Mouse (Mus musculus) hindbrain, embryonic 11.5 days (tissue): Measurements from ENCODE around the gene Tmem212. TPM values are rescaled to one million over a fixed set of nuclear protein-coding genes. Genes with fewer than 3 reads are reported as not detected.

Experiments used
- ATAC-seq: fragments of 200-750 bp; cut with Nextera tagmentation; 2 replicates; pipeline ENCODE4 v1.8.0; 2017; ENCODE audit warnings: mild to moderate bottlenecking, moderate TSS enrichment, moderate library complexity; ENCODE audit not compliant: low FRiP score
- DNase-seq: peaks from one replicate; pipeline ENCODE4 v3.0.0-alpha.2; 2015; ENCODE audit warnings: low spot score
- H3K27ac ChIP-seq: fragments of 300-500 bp; sonication (generic); 2 replicates; pipeline ENCODE4 v1.5.1; 2014; ENCODE audit warnings: mild to moderate bottlenecking, low read depth, low read length
- H3K27me3 ChIP-seq: fragments of 300-500 bp; sonication (generic); 2 replicates; pipeline ENCODE4 v1.6.1; 2014; ENCODE audit warnings: mild to moderate bottlenecking, low read length, moderate library complexity, mixed read lengths; ENCODE audit not compliant: control insufficient read depth, insufficient read depth
- H3K36me3 ChIP-seq: fragments of 300-500 bp; sonication (generic); 2 replicates; pipeline ENCODE4 v1.6.1; 2014; ENCODE audit warnings: mild to moderate bottlenecking, low read length, moderate library complexity, mixed read lengths; ENCODE audit not compliant: control insufficient read depth, insufficient read depth
- H3K4me1 ChIP-seq: fragments of 300-500 bp; sonication (generic); replicated peaks from 2 replicates; pipeline ENCODE4 v1.6.1; 2014; ENCODE audit warnings: low read length, mixed read lengths; ENCODE audit not compliant: control insufficient read depth, insufficient read depth
- H3K4me2 ChIP-seq: fragments of 300-500 bp; sonication (generic); replicated peaks from 2 replicates; pipeline ENCODE4 v1.6.1; 2014; ENCODE audit warnings: mild to moderate bottlenecking, low read depth, low read length
- H3K4me3 ChIP-seq: fragments of 300-500 bp; sonication (generic); 2 replicates; pipeline ENCODE4 v1.5.1; 2014; ENCODE audit warnings: low read depth, low read length
- H3K9ac ChIP-seq: fragments of 300-500 bp; sonication (generic); 2 replicates; pipeline ENCODE4 v1.6.1; 2014; ENCODE audit warnings: low read depth, low read length
- H3K9me3 ChIP-seq: fragments of 300-500 bp; sonication (generic); 2 replicates; pipeline ENCODE4 v1.6.1; 2016; ENCODE audit warnings: low read length; ENCODE audit not compliant: control insufficient read depth
- WGBS: fragments of 180-500 bp; shearing (Covaris S2); extraction: QIAGEN DNeasy Blood & Tissue Kit; methylation state at CpG from one replicate; pipeline ENCODE4 v1.1.7; 2014; 5-methylcytosine and 5-hydroxymethylcytosine counted together
- polyA plus RNA-seq: library from polyadenylated mRNA; unstranded; fragments of >200 nt; fragmentation: Nextera tagmentation; extraction: Ambion mirVana; gene quantifications from 2 replicates; pipeline ENCODE4 v1.2.1, GENCODE M21; 2014

Gene Tmem212
- polyA plus RNA-seq, 1 experiment from 2014 or later: not detected

GRCm38 (mm10) chr3:27906647-27907209 lies 10.6 kb upstream of the Tmem212 start:
- no peaks in the 10 kb centered on the region for H3K27me3 ChIP-seq
- H3K4me3 ChIP-seq: no peak overlapping the region
- H3K9me3 ChIP-seq: no peaks in the 10 kb centered on the region
- no peak overlapping the region for H3K27ac ChIP-seq
- no peak for ATAC-seq
- H3K4me1 ChIP-seq: no peaks in the 10 kb centered on the region
- no peak overlapping the region for H3K9ac ChIP-seq
- DNase-seq: no peak
- 72% methylated on average over 7 of the region's 7 CpGs for WGBS
- no peaks in the 10 kb centered on the region for H3K36me3 ChIP-seq
- H3K4me2 ChIP-seq: no peak overlapping the region

DNA sequence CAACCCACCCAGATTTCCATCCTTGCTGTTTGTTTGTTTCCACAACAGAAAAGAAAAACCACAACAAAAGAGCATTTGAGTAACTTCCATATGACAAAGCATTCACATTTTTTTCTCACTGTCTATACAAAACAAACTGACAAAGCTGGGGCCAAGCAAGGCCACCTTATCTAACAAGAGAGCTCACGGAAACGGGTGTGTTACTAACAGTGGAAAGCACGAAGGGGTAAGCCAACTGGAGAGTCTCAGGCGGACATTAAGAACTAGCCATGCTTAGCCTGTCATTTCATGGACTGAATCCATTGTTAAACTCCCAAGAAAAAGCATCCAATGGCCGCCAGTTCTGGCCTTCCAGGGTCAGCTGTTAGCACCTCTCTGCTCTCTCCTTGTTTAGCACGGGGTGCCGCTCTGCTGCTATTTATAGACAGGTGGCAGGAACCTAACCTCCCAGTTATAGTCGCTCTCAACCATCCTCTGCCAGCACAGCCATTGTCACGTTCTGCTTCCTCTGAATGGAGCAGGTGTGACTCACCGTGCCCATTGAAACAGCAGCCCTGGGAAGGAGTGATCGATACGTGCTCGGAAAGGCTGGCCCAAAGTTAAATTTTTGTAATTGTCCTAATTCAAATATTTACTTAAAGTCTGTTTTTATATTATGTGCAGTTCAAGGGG lies 8.6 kb upstream of the Tmem212 start:
- WGBS: 64% methylated on average over 13 of the region's 13 CpGs
- H3K4me1 ChIP-seq: no peaks in the 10 kb centered on the region
- ATAC-seq (no peak), DNase-seq (no peak)
- no peak overlapping the region for H3K4me2 ChIP-seq
- H3K9me3 ChIP-seq: no peaks in the 10 kb centered on the region
- H3K27ac ChIP-seq: no peak overlapping the region
- no peaks in the 10 kb centered on the region for H3K27me3 ChIP-seq
- no peak overlapping the region for H3K9ac ChIP-seq
- no peak overlapping the region for H3K4me3 ChIP-seq
- no peaks in the 10 kb centered on the region for H3K36me3 ChIP-seq

DNA sequence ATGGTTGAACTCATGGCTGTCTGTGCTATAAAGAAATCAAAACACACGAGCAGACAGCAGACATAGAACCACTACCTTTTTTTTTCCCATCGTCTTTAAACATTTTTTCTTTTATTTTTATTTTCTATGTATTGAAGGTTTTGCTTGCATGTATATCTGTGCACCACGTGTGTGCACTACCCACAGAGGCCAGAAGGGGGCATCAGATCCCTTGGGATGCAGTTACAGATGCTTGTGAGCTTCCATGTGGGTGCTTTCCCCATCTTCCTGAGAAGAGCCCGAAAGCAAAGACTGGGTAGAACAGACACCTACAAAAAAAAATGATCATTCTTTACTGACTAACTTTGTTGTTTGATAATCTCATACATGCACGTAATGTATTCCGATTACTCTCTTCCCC lies 5.7 kb upstream of the Tmem212 start:
- Histone ChIP-seq H3K9ac (no peak overlapping the region), H3K9me3 (no peaks in the 10 kb centered on the region), H3K27ac (no peak overlapping the region), H3K4me3 (no peak overlapping the region), H3K4me2 (no peak overlapping the region), H3K4me1 (no peaks in the 10 kb centered on the region), H3K36me3 (no peaks in the 10 kb centered on the region), H3K27me3 (no peaks in the 10 kb centered on the region)
- 87% methylated on average over 6 of the region's 6 CpGs for WGBS
- ATAC-seq: no peak
- DNase-seq: no peak

DNA sequence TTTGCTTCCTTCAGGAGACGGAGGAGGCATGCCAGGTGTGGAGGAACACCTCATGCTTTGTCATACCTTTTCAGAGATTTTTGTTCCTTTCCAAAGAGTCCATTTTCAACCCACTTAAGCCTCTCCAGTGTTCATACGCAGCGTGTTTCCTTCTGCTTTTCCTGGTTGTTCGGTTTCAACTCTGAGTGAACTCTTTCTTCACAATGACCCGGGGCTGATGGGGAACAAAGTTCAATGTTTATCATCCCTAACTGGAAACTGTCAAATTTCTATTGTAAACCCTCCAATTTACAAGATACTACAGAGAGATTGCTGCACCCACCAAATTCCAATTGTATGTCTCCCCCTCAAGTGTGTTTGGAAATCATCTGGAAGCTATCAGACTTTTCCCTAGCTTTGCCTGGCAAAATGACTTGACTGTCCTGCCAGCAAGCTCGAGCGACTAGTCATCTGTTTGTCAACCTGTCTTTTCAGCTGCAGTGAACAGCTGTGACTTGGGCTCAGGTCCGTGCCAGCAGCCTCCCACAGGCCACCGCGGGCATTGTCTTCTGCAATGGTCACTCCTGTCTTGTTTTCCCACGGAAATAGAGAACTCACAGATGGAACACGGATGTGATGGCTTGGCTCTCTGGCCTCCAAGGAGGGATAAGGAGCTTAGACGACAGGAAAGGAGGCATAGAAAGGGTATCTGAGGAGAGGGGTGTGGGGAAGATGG lies 3.0 kb upstream of the Tmem212 start:
- Histone ChIP-seq H3K4me2 (no peak overlapping the region), H3K27me3 (no peaks in the 10 kb centered on the region), H3K4me1 (no peaks in the 10 kb centered on the region), H3K27ac (no peak overlapping the region), H3K9me3 (no peaks in the 10 kb centered on the region), H3K4me3 (no peak overlapping the region), H3K9ac (no peak overlapping the region), H3K36me3 (no peaks in the 10 kb centered on the region)
- WGBS: 73% methylated on average over 13 of the region's 13 CpGs
- DNase-seq (no peak), ATAC-seq (no peak)

- Histone ChIP-seq H3K9me3 (no peaks in the 10 kb centered on the region), H3K4me2 (no peak overlapping the region), H3K9ac (no peak overlapping the region), H3K27ac (no peak overlapping the region), H3K27me3 (no peaks in the 10 kb centered on the region), H3K36me3 (no peaks in the 10 kb centered on the region), H3K4me1 (no peaks in the 10 kb centered on the region), H3K4me3 (no peak overlapping the region)
- 80% methylated on average over 10 of the region's 10 CpGs for WGBS
- ATAC-seq (no peak), DNase-seq (no peak)
These were observed 2.0 kb upstream of the Tmem212 start for GRCm38 (mm10) chr3:27898178-27898577.

GRCm38 (mm10) chr3:27886578-27886977 lies 9.6 kb downstream of the Tmem212 start:
- H3K4me3 ChIP-seq: no peak overlapping the region
- H3K4me2 ChIP-seq: no peak overlapping the region
- no peaks in the 10 kb centered on the region for H3K9me3 ChIP-seq
- no peaks in the 10 kb centered on the region for H3K4me1 ChIP-seq
- no peak for DNase-seq
- H3K9ac ChIP-seq: no peak overlapping the region
- no peaks in the 10 kb centered on the region for H3K27me3 ChIP-seq
- ATAC-seq: no peak
- 80% methylated on average over 7 of the region's 7 CpGs for WGBS
- no peak overlapping the region for H3K27ac ChIP-seq
- H3K36me3 ChIP-seq: no peaks in the 10 kb centered on the region

DNA sequence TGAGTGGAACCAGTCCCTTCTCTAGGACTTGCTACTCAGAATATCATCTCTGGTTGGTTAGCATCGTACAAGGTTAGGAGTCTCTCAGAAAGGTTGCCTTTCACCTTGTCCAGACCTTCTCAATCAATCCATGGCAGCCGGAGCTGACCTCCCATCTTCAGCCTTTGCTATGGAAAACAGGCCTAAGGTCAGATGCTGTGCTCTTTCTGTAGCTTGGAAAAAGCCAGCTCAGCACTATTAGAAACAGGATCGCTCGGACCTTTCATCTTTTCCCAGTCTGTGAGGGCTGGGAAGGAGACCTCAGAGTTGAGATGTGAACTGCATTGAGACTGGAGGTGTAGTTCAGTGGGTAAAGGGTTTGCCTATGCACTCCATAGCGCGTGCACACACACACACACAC lies 10.6 kb downstream of the Tmem212 start:
- Histone ChIP-seq H3K4me1 (no peaks in the 10 kb centered on the region), H3K4me3 (no peak overlapping the region), H3K9me3 (no peaks in the 10 kb centered on the region), H3K36me3 (no peaks in the 10 kb centered on the region), H3K27me3 (no peaks in the 10 kb centered on the region), H3K4me2 (no peak overlapping the region), H3K27ac (no peak overlapping the region), H3K9ac (no peak overlapping the region)
- DNase-seq (no peak), ATAC-seq (no peak)
- WGBS: 79% methylated on average over 6 of the region's 6 CpGs

- Histone ChIP-seq H3K9me3 (no peaks in the 10 kb centered on the region), H3K27me3 (no peaks in the 10 kb centered on the region), H3K27ac (no peak overlapping the region), H3K4me2 (no peak overlapping the region), H3K4me1 (no peaks in the 10 kb centered on the region), H3K36me3 (no peaks in the 10 kb centered on the region), H3K9ac (no peak overlapping the region), H3K4me3 (no peak overlapping the region)
- DNase-seq (no peak), ATAC-seq (no peak)
- 79% methylated on average over 6 of the region's 6 CpGs for WGBS
These were observed 14.0 kb downstream of the Tmem212 start for GRCm38 (mm10) chr3:27881897-27882835.
